Mouse (Mus musculus) hindbrain, embryonic 14.5 days (tissue): ENCODE measurements around the gene Prkg1. TPM values are rescaled to one million over a fixed set of nuclear protein-coding genes. Genes with fewer than 3 reads are reported as not detected.

Experiments used
- ATAC-seq: fragments of 200-750 bp; cut with Nextera tagmentation; 2 replicates; pipeline ENCODE4 v1.8.0; 2017; ENCODE audit warnings: moderate number of reproducible peaks, mild to moderate bottlenecking, moderate TSS enrichment, moderate library complexity; ENCODE audit not compliant: low FRiP score
- DNase-seq: peaks from one replicate; pipeline ENCODE4 v3.0.0-alpha.2; 2015; ENCODE audit warnings: low spot score
- H3K27ac ChIP-seq: fragments of 300-500 bp; sonication (generic); 2 replicates; pipeline ENCODE4 v1.5.1; 2014; ENCODE audit warnings: mild to moderate bottlenecking, moderate library complexity
- H3K27me3 ChIP-seq: fragments of 300-500 bp; sonication (generic); 2 replicates; pipeline ENCODE4 v1.6.1; 2014; ENCODE audit warnings: mild to moderate bottlenecking, low read length, mixed read lengths; ENCODE audit not compliant: control insufficient read depth, insufficient read depth
- H3K36me3 ChIP-seq: fragments of 300-500 bp; sonication (generic); replicated peaks from 2 replicates; pipeline ENCODE4 v1.6.1; 2014; ENCODE audit not compliant: control insufficient read depth, insufficient read depth
- H3K4me1 ChIP-seq: fragments of 300-500 bp; sonication (generic); replicated peaks from 2 replicates; pipeline ENCODE4 v1.6.1; 2014; ENCODE audit warnings: antibody characterized with exemption, low read length, mixed read lengths; ENCODE audit not compliant: control insufficient read depth, insufficient read depth
- H3K4me2 ChIP-seq: fragments of 300-500 bp; sonication (generic); replicated peaks from 2 replicates; pipeline ENCODE4 v1.6.1; 2014; ENCODE audit warnings: mild to moderate bottlenecking, moderate library complexity
- H3K4me3 ChIP-seq: fragments of 300-500 bp; sonication (generic); replicated peaks from 2 replicates; pipeline ENCODE4 v1.5.1; 2014; ENCODE audit warnings: mild to moderate bottlenecking, low read length
- H3K9ac ChIP-seq: fragments of 300-500 bp; sonication (generic); 2 replicates; pipeline ENCODE4 v1.6.1; 2014
- H3K9me3 ChIP-seq: fragments of 300-500 bp; sonication (generic); 2 replicates; pipeline ENCODE4 v1.6.1; 2016; ENCODE audit warnings: low read length; ENCODE audit not compliant: control insufficient read depth
- WGBS: fragments of 180-500 bp; shearing (Covaris S2); extraction: QIAGEN DNeasy Blood & Tissue Kit; methylation state at CpG from one replicate; pipeline ENCODE4 v1.1.7; 2014; 5-methylcytosine and 5-hydroxymethylcytosine counted together
- polyA plus RNA-seq: library from polyadenylated mRNA; unstranded; fragments of >200 nt; fragmentation: Nextera tagmentation; extraction: Ambion mirVana; gene quantifications from 2 replicates; pipeline ENCODE4 v1.2.1, GENCODE M21; 2014

Prkg1 gene
- polyA plus RNA-seq, 1 experiment from 2014 or later, result 7.0 TPM

DNA sequence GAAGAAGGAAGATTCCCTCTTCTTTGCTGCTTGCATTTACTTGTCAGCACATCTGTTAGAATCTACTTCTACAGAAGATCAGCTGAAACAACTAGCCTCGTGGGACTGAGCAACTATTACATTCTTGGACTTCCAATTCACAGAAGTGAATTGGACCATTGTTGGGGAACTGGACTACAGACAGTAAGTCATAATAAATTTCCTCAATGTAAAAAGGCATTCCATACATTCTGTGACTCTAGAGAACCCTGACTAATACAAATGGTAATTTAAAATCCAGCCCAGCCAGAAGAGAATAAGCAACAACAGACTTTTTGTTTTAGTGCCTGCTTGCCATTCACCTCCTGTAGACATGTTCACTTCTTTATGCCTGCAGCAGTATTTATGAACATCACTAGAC, 996.5 kb downstream of the Prkg1 start:
- ATAC-seq (no peak), DNase-seq (no peak)
- Histone ChIP-seq H3K27me3 (no peaks in the 10 kb centered on the region), H3K9ac (no peak overlapping the region), H3K27ac (no peak overlapping the region), H3K4me3 (no peak overlapping the region), H3K4me1 (no peaks in the 10 kb centered on the region), H3K4me2 (no peak overlapping the region), H3K9me3 (no peaks in the 10 kb centered on the region), H3K36me3 (no peaks in the 10 kb centered on the region)
- WGBS, result 33% methylated on average over 1 of the region's 1 CpGs

DNA sequence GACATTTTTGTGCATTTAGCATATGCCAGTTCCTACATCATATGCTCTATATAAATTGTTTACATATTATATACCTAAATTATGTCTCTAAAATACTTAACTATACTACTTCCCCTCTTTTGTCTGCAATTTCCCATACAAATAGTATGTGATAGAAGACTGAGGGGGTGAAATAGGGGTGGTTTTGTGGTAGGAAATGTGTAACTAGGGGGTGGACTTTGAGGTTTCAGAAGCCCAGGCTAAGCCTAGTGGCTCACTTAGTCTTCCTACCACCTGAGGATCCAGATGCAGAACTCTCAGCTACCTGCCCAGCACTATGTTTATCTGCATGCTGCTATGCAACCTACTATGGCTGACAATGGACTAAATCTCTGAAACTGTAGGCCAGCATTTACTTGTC, 1020.4 kb downstream of the Prkg1 start:
- H3K4me1 ChIP-seq, result no peaks in the 10 kb centered on the region
- no peaks in the 10 kb centered on the region for H3K27me3 ChIP-seq
- DNase-seq (no peak), ATAC-seq (no peak)
- H3K36me3 ChIP-seq, result no peaks in the 10 kb centered on the region
- H3K4me3 ChIP-seq, result no peak overlapping the region
- H3K9ac ChIP-seq, result no peak overlapping the region
- no peak overlapping the region for H3K4me2 ChIP-seq
- no peaks in the 10 kb centered on the region for H3K9me3 ChIP-seq
- no peak overlapping the region for H3K27ac ChIP-seq

DNA sequence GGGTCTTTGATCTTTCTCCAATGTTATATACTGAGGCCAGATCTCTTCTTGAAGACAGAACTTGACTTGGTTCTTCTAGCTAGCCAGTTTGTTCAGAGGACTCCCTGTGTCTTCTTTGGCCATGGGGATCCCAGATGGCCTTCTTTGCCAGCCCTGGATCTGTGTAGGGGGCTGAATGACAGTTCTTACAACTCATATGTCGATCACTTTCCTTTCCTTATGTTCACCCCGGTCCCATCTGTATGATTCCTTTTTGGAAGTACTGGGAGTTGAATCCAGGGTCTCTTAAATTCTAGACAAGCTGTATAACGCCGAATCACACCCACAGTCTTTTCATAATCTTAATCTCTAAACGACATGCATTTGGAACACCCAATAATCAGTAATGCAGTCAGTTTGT, 1065.7 kb downstream of the Prkg1 start:
- no peaks in the 10 kb centered on the region for H3K36me3 ChIP-seq

DNA sequence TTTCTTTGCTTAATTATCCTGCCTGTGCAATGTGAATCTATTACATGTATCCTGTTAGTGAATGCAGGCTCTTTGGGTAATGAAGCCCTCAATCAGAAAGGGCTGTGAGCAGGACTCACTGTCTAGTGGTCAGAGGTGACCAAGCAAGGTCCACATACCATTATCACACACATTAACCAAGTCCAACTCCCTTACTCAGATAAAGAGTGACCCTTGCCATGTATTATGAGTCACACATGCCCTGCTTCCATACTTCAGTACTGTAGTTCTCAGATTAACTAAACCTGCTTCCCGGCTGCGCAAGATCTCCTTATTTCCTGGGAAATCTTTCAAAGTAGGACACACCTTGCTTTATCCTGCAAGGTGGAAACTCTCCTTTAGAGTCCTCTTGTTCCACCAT, 1073.6 kb downstream of the Prkg1 start:
- no peaks in the 10 kb centered on the region for H3K36me3 ChIP-seq
- no peak for ATAC-seq
- H3K9me3 ChIP-seq, result no peaks in the 10 kb centered on the region
- WGBS, result 97% methylated on average over 2 of the region's 2 CpGs
- H3K4me1 ChIP-seq, result no peaks in the 10 kb centered on the region
- no peak overlapping the region for H3K27ac ChIP-seq
- no peak overlapping the region for H3K4me3 ChIP-seq
- H3K27me3 ChIP-seq, result no peaks in the 10 kb centered on the region
- DNase-seq, result no peak
- no peak overlapping the region for H3K9ac ChIP-seq
- H3K4me2 ChIP-seq, result no peak overlapping the region

More for the DNA sequence above, 1065.7 kb downstream of the Prkg1 start:
- Histone ChIP-seq H3K27ac (no peak overlapping the region), H3K4me2 (no peak overlapping the region), H3K4me3 (no peak overlapping the region), H3K4me1 (no peaks in the 10 kb centered on the region), H3K9ac (no peak overlapping the region), H3K27me3 (no peaks in the 10 kb centered on the region), H3K9me3 (peaks cover 6% of the 10 kb centered on the region; the same call in 1 of the 2 replicates)
- WGBS, result 93% methylated on average over 5 of the region's 5 CpGs
- DNase-seq, result no peak
- ATAC-seq, result no peak

DNA sequence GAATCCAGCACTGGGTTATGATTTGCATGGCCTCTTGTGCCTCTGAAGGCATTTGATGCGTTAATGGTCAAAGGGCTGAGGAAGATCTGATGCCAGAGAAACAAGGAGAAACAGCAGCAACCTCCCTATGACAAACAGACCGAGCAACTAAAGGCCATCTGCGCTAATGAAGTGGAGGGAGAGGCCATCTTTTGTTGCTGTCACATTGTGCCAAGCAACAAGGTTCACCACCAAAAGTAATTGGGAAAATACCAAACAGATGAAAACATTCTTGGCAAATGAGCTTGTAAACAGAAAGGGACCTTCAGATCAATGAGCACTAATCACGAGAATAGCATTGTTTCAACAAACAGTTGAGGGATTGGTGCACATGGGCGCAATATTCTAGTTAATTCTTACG, 1074.1 kb downstream of the Prkg1 start:
- Histone ChIP-seq H3K27ac (no peak overlapping the region), H3K4me3 (no peak overlapping the region), H3K4me2 (no peak overlapping the region), H3K36me3 (no peaks in the 10 kb centered on the region), H3K27me3 (no peaks in the 10 kb centered on the region), H3K9ac (no peak overlapping the region), H3K9me3 (no peaks in the 10 kb centered on the region), H3K4me1 (no peaks in the 10 kb centered on the region)
- ATAC-seq (no peak), DNase-seq (no peak)
- 85% methylated on average over 6 of the region's 6 CpGs for WGBS

DNA sequence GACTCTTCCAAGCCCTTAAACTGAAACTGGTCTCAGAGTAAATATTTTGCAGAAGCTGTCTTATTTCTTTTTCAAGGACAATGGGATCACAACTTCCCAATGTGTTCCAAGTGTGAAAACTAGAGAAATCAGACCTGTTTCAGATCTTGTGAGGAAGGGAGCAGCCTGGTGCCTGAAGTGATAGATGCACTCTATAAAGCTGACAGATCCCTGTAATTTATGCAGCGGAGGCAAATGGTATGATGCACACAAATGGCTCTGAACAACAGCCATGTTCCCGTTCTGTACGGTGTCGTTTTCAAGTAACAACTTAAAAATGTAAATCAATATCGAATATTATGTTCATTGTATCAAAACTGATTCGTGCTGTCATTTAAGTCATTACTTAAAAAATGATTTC, 1076.9 kb downstream of the Prkg1 start:
- ATAC-seq, result no peak
- Histone ChIP-seq H3K4me3 (no peak overlapping the region), H3K4me2 (no peak overlapping the region), H3K27me3 (no peaks in the 10 kb centered on the region), H3K36me3 (no peaks in the 10 kb centered on the region), H3K9me3 (no peaks in the 10 kb centered on the region), H3K27ac (no peak overlapping the region), H3K9ac (no peak overlapping the region), H3K4me1 (no peaks in the 10 kb centered on the region)
- no peak for DNase-seq
- WGBS, result 74% methylated on average over 6 of the region's 6 CpGs

DNA sequence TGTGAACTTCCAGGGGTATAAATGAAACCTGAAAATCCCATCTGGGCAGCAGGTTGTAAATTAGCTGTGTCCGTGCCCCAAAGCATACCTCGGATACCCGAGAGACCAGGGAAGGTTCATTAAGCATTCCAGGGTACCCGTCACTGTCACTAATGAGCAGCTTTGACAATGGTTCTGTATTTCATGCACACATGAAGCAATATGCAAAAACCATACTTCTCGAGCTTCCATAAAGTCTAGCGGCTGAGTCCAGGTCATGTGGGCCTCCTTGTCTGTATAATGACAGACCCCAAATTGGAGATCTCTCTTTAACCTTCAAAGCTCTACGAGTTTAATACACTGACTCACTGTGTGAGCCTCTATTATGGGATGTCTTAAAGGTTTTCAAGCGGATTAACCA, 1088.5 kb downstream of the Prkg1 start:
- Histone ChIP-seq H3K36me3 (no peaks in the 10 kb centered on the region), H3K4me1 (no peaks in the 10 kb centered on the region), H3K27me3 (no peaks in the 10 kb centered on the region), H3K4me3 (no peak overlapping the region), H3K9ac (no peak overlapping the region), H3K4me2 (no peak overlapping the region), H3K9me3 (no peaks in the 10 kb centered on the region), H3K27ac (no peak overlapping the region)
- DNase-seq, result no peak
- ATAC-seq, result peak; percentile 27; the same call in 1 of the 2 replicates
- 45% methylated on average over 8 of the region's 8 CpGs for WGBS

DNA sequence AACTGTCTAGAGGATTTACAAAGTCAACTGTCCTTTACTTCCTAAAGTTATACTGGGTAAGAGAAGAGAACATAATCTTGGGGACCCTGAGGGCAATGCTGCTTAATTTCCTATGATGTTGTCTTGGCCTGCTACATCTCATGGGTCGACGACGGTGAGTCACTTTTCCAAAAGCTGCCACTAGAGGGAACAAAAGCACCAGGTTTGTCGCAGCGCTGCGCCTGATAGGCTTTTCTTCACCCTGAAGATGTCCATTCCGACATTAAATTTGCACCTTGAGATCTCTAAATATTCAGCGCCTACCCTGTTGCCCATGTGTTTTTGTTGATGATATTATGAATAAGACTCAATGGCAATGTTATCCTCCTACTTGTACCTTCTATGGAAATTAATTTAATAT, 1100.6 kb downstream of the Prkg1 start:
- DNase-seq (peak; percentile 92), ATAC-seq (peak; percentile 81; the same call in 1 of the 2 replicates)
- H3K36me3 ChIP-seq, result no peaks in the 10 kb centered on the region
- H3K4me2 ChIP-seq, result no peak overlapping the region
- no peak overlapping the region for H3K4me3 ChIP-seq
- H3K9me3 ChIP-seq, result no peaks in the 10 kb centered on the region
- whole genome bisulfite sequencing, result 7% methylated on average over 8 of the region's 8 CpGs
- no peak overlapping the region for H3K9ac ChIP-seq
- H3K4me1 ChIP-seq, result no peaks in the 10 kb centered on the region
- H3K27me3 ChIP-seq, result no peaks in the 10 kb centered on the region
- no peak overlapping the region for H3K27ac ChIP-seq

DNA sequence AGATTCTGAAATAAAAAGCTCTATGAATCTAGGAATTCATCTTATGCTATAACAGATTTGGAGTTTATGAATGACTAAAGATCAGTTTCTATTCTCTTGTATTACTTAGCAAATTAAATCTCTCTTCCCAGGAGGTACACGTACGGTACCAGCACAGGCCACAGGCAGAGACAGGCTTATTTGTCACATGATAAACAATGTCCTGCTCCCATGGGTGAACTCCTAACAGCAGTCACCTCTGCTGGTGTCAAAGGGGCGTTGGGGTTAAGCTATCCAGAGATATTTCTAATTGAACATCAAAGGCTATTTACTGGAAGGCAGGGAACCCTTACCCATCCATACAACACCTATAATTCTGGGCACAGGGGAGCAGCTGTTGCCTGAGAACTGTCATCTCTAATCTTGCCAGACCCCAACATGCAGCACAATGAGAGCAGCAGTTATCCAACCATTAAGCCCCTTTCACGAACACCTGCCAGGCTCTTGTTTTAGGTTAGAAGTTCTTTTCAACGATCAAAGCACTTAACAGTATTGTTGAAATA, 1122.1 kb downstream of the Prkg1 start:
- 38% methylated on average over 5 of the region's 5 CpGs for WGBS
- Histone ChIP-seq H3K27me3 (no peaks in the 10 kb centered on the region), H3K4me1 (no peaks in the 10 kb centered on the region), H3K36me3 (no peaks in the 10 kb centered on the region), H3K4me3 (no peak overlapping the region), H3K4me2 (no peak overlapping the region), H3K9ac (no peak overlapping the region), H3K27ac (no peak overlapping the region), H3K9me3 (no peaks in the 10 kb centered on the region)
- ATAC-seq (no peak), DNase-seq (no peak)

DNA sequence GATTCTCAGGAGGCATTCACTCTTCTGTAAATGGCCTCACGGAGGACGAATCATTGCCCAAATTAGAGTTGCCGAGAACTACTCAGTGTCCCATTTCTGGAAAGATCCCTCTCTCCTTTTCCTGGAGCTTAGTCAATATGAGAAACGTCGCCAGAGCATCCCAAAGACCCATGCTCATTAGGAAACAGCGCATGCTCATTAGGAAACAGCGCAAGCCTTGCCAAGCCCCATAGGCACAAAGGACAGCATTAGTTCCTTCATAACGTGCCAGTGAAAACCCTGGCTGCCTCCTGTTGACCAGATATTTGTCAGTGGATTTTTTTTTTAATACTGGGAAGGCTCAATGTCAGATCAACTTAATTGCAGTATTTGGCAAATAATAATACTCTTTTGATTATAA, 1127.4 kb downstream of the Prkg1 start:
- Histone ChIP-seq H3K4me2 (no peak overlapping the region), H3K9ac (no peak overlapping the region), H3K9me3 (no peaks in the 10 kb centered on the region), H3K4me3 (no peak overlapping the region), H3K27ac (no peak overlapping the region), H3K4me1 (no peaks in the 10 kb centered on the region), H3K27me3 (no peaks in the 10 kb centered on the region), H3K36me3 (no peaks in the 10 kb centered on the region)
- 63% methylated on average over 8 of the region's 8 CpGs for WGBS
- ATAC-seq (peak; percentile 68; the same call in 1 of the 2 replicates), DNase-seq (no peak)
